Mouse (Mus musculus): ENCODE data around the gene Cryzl1.

- TF ChIP-seq CTCF (IDR thresholded peaks at IDR 0.05; ENCODE audit: control insufficient read depth, insufficient read depth, insufficient read length), result no peak
- no peak for TF ChIP-seq USF1 (IDR thresholded peaks at IDR 0.05; ENCODE audit: low read depth)
- no peak for TF ChIP-seq CEBPB (IDR thresholded peaks at IDR 0.05; ENCODE audit: low read depth)
- TF ChIP-seq MAX (IDR thresholded peaks at IDR 0.05), result no peak
- no peak for TF ChIP-seq FOSL1 (IDR thresholded peaks at IDR 0.05; ENCODE audit: insufficient read depth, low read length, poor library complexity, severe bottlenecking)
Measured at GRCm38 (mm10) chr16:91704603-91705340, 24.0 kb downstream of the Cryzl1 start.

Data from C2C12 (cell line).